Mouse (Mus musculus) thymus, postnatal 10 days (tissue): Measurements from ENCODE around the gene Styxl1.

Experiments used
- DNase-seq, 2 experiments: peaks; one replicate each; pipeline ENCODE4 v3.0.0; 2021; ENCODE audit warnings: low spot score in 2 of 2

Gene Styxl1

DNA sequence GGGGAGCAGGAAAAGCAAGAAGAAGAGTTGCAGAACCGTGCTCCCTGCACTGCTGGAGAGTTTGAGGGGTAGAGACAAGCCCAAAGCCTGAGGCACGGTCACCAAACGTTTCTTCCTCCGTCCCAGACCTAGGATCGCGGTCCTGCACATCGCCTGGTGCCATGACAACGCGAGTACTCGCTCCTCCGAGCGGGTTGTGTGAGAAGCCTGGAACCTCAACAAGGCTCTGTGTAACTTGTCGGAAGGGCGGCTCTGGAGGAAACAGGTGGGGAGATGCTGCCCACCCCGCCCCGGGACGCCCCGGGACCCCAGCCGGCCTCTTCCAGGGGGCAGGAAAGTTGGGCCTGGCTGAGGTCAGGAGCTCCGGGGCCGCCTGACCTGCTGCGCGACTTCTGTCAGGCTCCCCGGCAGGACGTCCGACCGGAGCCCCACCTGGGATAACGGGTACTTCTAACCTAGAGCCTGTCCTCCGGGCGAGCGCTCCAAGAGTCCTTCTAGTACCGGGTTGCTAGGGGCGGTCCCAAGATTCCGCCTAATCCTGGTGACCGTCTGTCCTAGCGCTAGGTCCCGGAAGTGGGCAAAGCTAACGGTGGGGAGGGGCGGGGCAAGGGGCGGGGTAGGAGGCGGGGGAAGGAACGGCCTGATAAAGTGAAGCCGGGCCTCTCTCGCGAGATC lies at the start of gene Styxl1:
Gene Styxl1, minus strand, starts transcription at position 590 of the 675 bp plus-strand sequence.
- DNase-seq, result no peak

GRCm38 (mm10) chr5:135826225-135826624 lies 48.0 kb upstream of the Styxl1 start:
- DNase-seq, result no peak

- DNase-seq, result no peak
These were observed 46.3 kb upstream of the Styxl1 start for GRCm38 (mm10) chr5:135824517-135824916.

GRCm38 (mm10) chr5:135822316-135822944 lies 44.2 kb upstream of the Styxl1 start:
- no peak for DNase-seq

DNA sequence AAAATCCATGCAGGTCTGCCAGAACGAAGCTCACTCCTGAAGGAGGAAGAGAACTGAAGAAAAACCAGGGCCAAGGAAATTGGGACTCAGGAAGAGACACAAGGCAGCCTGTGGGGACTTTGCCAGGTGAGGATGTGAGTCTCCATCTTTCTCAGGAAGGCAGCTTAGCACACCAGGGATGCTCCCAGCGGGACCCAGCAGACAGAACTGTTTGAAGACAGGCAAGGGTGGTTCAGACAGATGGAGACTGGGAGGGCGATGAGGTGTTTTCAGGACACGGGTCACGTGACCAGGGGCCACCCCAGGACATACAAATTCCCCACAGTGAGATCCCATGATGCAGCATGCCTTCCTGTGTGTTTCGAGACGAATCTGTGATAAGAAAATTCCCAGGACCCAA lies 40.3 kb upstream of the Styxl1 start:
- DNase-seq, result no peak

DNA sequence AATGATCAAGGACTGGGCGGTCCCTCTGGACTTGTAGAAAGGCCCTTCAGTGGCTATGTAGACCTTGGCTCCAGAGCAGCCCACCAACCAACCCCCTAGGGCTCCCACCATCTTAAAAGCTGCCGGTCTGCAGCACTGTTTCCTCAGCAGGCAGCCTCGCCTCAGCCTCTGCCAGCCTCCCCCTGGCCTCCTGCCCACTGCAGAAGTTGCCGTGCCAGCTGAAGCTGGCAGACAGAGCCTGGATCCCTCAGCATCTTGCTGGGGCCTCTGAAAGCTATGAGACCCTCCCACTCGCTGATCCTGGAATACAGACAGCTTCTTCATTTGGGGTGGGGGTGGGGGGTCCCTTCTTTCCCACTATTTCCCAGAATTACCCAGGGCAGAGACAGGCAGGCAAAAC lies 34.8 kb upstream of the Styxl1 start:
- DNase-seq, result no peak

GRCm38 (mm10) chr5:135807263-135807637 lies 29.1 kb upstream of the Styxl1 start:
- DNase-seq, result no peak

DNA sequence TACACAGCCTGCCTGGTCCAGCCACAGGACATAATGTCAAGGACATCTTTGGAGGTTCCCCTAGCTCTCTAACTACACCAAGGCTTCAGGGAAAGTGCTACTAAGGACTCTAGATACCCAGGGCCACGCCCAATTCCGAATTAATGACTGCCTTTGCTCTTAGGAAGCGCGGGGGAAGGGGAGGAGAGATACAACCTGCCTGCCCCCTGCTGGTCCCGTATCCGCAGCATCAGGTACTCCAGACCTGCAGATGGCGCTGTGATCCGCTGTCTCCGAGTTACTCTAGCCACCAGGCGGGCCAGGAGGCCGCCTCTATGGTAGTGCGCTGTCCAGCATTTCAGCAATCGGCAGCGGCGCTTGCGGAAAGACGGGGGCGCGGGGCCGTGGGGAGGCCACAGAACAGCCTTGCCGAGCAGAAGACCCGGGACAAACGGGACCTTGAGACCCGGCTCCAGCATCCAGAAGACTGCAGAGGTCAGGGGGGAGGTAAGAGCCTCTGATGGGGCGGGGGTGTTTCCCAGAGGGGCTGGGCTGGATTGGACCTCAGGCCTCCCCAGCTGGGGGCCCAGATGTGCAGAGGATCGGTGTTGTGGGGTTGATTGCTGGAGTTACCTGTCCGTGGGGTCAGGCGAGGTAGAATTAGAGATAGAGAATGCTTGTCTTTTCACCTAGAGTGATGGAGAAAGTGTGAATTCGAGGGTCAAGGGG lies 28.5 kb upstream of the Styxl1 start, which contains the start of gene Srrm3:
Gene Srrm3, plus strand, starts transcription at position 336 of the 708 bp plus-strand sequence.
- DNase-seq, result peak; percentile 80 to 95

GRCm38 (mm10) chr5:135804735-135805134 lies 26.6 kb upstream of the Styxl1 start:
- no peak for DNase-seq

DNA sequence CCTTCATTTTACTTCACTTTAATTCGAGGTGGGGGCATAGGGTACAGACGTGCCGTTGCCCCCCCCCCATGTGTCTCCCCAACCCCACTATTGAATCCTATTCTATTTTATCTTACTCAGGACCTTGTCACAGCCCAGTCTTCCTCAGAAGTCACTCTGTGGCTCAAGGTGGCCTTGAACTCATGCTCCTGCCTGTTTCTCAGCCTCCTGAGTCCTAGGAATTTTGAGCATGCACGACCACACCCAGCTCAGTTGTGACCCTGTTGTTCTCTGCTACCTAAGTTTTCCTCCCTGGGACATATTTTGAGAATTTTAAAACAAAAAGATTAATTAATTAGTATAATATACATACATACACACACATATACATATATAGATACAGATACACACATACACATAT lies 25.5 kb upstream of the Styxl1 start:
- DNase-seq, result no peak

- DNase-seq, result no peak
These were observed 24.9 kb upstream of the Styxl1 start for GRCm38 (mm10) chr5:135803135-135803534.

DNA sequence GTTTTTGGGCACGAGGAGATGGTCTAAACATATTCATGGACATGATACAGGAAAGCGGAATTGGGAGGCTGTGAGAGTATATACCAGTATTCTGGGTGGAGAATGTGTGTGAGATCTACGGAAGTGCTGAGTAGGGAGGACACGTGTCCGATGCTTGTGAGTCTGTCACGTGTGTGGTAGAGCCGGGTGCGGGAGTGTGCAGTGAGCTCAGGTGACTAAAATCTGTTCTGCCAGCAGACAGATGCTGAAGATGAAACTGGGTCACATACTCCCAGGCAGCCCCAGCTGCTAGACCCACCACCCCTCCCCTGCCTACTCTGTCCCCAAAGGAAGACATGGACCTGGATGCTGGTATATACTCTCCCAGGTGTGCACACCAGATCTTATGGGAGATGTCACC lies 24.5 kb upstream of the Styxl1 start:
- DNase-seq, result no peak

DNA sequence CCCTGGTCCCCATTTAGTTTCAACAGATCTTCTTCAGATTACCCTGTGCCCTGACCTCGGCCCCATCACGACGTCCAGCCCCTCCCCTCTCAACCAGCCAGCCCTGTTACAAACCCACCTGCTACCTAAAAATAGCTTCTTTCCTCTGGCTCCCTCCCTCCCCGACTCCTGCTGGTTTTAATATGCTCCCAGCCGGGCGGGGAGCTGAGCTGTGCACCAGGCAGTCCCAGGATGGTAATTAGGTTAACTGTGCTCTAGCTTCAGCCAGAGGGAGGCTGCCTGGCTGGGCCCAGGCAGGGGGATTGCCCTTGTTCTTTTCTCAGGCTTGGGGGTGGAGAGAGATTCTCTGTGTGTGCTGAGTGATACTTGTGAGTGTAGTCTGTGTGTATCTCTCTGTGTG lies 22.7 kb upstream of the Styxl1 start:
- no peak for DNase-seq

- no peak for DNase-seq
These were observed 21.6 kb upstream of the Styxl1 start for GRCm38 (mm10) chr5:135799746-135800145.

DNA sequence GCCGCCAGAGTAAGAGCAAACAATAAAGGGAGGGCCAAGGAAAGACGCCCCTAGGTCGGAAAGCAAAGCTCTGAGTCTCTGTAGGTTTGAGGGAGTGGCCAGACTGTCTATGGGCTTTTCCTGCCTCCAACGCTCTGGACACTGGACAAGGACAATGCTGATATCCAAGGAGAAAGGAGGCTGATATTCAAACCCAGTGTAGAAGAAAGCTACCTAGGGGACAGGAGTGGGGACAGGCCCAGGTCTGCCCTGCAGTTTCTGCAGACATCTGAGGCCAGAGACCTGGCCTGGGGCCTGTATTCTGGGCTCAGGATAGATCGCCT lies 16.6 kb upstream of the Styxl1 start:
- no peak for DNase-seq

- DNase-seq, result peak; percentile 51 to 84
These were observed 16.0 kb upstream of the Styxl1 start for GRCm38 (mm10) chr5:135793996-135794858.

DNA sequence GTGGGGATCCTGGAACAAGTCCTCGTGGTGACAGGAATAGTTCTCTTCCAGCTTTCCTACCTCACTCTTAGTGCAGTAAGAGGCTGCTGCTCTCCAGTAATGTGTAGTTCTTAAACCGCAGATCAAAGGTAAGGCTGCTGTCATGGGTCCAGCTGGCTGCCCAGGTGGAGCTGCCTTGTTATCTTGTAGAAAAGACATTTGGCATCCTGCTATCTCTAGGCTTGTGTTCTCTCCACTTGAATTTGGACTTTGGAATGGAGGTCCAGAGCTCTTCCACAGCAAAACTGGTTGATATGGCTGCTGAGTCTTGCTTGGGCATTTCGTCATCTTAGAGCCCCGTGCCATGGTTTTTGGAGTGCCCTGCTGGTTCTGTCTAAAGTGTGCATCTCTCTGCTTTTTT lies 4.7 kb upstream of the Styxl1 start:
- DNase-seq, result no peak

GRCm38 (mm10) chr5:135780331-135780730 lies 2.1 kb upstream of the Styxl1 start:
- no peak for DNase-seq

GRCm38 (mm10) chr5:135778471-135779445 lies 573 bp upstream of the Styxl1 start, which contains the start of gene Mdh2:
Gene Mdh2 (plus strand): TSS chr5:135778480.
- DNase-seq, result peak; percentile 99

- DNase-seq, result no peak
These were observed 1.6 kb downstream of the Styxl1 start for GRCm38 (mm10) chr5:135776546-135776945.

DNA sequence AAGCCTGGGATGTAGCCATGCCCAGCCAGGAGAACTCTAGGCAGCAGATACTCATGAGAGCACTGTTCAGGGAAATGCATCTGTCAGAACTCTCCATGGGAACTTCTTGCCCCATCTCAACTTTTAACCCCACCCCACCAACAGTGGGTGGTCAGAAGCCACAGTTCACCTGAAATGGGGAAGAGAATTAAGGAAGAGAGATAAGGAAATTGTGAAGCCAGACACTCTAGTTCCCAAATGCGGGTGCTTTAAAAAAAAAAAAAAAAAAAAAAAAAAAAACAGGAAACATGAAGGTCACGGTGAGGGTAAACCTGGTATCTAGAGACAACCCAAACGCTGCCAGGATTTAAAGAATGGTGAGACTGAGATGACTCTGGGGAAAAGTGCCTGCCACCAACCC lies 5.7 kb downstream of the Styxl1 start:
- no peak for DNase-seq
